Mouse (Mus musculus) WW6 (cell line): ENCODE measurements around the gene Slk.
"Not testable (repeated sequence)": the region's sequence is repeated elsewhere in the genome, so short reads cannot be mapped to it uniquely, and the experiment has no call there.

Source experiments
- DNase-seq: peaks from one replicate; pipeline ENCODE4 v3.0.0-alpha.2; 2013; ENCODE audit warnings: low read depth, low spot score

The Slk gene

GRCm38 (mm10) chr19:47570042-47570441 is 9.4 kb upstream of the Slk start:
- DNase-seq, result no peak

DNA sequence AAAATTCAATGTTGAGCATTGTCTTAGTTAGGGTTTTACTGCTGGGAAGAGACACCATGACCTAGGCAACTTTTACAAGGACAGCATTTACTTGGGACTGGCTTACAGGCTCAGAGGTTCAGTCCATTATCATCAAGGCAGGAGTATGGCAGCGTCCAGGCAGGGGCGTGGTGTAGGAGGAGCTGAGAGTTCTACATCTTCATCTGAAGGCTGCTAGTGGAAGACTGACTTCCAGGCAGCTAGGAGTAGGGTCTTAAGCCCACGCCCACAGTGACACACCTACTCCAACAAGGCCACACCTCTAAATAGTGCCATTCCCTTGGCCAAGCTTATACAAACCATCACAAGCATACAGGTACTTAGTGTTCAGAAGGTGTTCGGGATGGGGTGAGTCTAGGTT is 7.5 kb upstream of the Slk start:
- not testable (repeated sequence) for DNase-seq

- DNase-seq, result no peak
Observed at GRCm38 (mm10) chr19:47573718-47574117, 5.8 kb upstream of the Slk start.

DNA sequence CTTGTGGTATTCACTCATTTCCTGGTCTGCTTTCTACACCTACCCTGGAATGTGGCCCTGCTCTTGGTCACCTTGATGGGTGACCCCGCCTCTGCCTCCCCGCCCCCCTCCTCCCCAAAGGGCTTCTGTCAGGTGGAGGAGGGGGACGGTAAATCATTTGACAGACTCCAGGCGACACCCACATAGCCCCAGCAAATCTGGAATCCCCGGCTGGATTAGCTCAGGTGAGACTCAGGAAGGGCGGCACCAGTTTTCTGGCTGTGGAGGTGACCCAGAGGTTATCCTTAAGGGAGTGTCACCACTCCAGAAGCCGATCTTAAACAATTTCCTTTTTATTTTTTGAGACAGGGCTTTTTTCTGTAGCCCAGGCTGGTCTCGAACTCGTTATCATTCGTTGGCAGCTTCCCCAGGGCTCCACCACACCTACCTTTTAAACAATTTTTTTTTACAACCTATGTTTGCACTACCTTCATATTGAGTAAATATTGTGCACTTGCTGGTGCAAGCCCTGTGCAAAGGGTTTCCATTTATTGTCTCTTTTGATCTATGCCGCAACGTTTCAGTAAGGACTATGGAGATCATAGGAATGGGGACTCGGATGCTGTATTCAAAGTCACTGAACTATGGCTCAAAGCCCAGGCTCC is 775 bp upstream of the Slk start:
- DNase-seq, result no peak

DNA sequence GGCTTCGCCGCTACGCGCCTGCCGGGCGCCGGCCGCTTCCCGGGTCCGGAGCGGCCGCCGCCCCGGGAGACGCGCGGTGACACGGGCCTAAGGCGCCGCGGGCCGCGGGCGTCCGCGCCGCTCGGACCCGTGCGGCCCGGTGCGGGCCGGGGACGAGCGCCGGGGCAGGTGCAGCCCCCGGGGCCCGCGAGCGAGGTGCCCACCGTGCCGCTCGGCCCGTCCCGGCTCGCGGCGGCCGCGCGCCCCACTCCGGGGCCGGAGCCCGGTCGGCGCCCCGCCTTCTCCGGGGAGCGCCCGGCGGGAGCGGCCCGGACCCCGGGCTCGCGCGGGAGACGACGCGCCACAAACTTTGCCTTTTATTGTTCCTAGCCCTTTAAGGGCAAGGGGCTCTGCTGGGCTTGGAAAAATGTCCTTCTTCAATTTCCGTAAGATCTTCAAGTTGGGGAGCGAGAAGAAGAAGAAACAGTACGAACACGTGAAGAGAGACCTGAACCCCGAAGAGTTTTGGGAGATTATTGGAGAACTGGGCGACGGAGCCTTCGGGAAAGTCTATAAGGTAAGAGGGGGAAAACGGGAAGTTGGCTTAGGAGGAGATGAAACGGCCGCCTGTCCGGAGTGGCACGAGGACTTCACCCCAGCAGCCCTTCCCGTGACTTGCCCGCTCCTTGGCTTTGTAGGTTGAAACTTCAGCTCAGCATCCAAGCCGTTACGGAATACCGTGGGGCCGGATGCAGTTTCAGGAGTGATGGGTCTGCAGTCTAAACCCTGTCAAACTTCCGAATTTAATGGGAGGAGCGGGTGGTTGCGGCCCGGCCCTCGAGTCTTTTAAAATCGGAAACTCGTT is 532 bp downstream of the Slk start:
- DNase-seq, result no peak

- no peak for DNase-seq
Observed at GRCm38 (mm10) chr19:47585772-47586171, 6.3 kb downstream of the Slk start.

GRCm38 (mm10) chr19:47587009-47587408 is 7.5 kb downstream of the Slk start:
- DNase-seq, result no peak

GRCm38 (mm10) chr19:47608513-47608912 is 29.0 kb downstream of the Slk start:
- no peak for DNase-seq

DNA sequence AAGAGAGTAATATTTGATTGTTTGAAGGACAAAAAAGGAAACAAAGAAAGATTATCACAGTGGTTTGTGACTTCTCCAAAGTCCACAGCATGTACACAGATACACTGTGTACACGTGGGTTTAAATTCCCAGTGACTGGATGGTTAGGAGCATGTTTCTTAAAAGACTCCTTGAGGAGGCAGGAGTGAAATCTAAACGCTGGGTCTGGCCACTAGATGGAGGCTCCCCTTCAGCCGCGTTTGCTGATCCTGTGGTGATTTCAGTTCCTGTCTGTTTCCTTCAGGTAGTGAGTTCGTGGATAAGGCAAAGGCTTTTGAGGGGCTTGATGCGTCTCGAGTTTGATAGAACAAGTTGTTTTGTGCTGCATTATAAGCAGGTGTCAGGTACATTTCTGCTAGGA is 34.0 kb downstream of the Slk start:
- no peak for DNase-seq

GRCm38 (mm10) chr19:47621478-47621877 is 42.0 kb downstream of the Slk start:
- DNase-seq, result no peak

DNA sequence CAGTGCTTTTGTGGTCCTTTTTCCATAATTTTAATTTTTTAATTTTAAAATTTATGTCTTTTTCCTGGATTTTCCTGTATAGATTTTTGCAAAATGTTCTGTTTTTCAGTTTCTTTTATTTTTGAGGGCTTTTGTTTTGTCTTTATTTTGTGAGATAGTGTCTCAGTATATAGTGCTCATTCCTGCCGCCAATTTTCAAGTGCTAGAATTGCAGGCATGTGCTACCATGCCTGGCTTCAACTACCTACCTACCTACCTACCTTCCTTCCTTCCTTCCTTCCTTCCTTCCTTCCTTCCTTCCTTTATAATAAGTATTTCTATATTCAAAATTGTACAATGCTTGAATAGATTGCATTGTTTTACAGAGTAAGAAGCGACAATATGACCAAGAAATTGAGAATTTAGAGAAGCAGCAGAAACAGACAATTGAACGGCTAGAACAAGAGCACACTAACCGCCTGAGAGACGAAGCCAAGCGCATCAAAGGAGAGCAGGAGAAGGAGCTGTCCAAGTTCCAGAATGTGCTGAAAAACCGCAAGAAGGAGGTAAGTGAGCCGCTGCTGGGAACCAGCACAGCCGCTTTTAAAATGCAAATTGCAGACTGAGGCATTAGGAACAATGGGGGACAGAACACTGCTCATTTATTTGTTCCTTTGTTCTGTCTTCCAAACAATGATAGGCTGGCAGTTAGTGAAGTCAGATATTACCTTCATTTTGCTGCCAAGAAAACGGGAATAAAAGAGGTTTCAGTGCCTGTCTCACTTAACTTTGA is 45.6 kb downstream of the Slk start:
- DNase-seq, result peak; percentile 4

- no peak for DNase-seq
Observed at GRCm38 (mm10) chr19:47627450-47627849, 48.0 kb downstream of the Slk start.

- no peak for DNase-seq
Observed at GRCm38 (mm10) chr19:47629068-47629467, 49.6 kb downstream of the Slk start.

GRCm38 (mm10) chr19:47630381-47630780 is 50.9 kb downstream of the Slk start:
- no peak for DNase-seq

DNA sequence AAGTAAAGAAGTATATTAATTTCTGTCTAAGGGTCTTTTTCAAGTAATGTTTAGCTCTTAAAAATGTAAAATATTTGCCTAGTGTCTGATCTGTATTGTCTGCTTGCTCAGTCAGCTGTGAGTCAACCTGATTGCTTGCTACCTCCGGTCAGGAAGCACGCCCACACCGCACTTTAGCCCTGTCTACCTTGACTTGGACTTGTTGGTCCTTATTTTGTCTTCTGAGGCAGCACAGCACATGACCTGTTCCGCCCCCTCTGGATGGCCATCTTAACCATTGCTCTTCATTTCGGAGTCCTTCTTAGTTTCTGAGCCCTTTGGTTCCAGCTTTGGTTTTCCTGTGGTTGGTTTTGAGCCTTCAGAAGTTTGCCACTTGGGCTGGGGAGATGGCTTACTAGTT is 52.3 kb downstream of the Slk start:
- no peak for DNase-seq

GRCm38 (mm10) chr19:47635380-47635779 is 55.9 kb downstream of the Slk start:
- no peak for DNase-seq

DNA sequence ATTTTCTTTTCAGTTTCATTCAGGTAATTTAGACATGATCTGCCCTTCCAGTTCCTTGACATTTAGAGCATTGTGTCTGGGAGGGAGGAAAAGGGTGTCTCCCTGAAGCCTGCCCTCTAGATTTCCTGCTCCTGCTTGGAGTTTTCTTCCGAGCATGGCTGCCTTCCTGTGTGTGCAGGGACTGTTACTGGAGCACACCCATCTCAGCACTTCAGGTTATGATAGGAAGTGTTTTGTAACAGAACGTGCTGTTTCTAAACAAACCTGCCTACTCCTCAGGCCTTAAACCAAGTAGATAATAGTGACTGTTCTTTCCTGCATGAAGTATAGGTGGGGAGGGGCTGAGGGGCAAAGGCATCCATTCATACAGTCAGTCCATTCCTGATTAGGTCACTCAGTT is 64.4 kb downstream of the Slk start:
- no peak for DNase-seq

DNA sequence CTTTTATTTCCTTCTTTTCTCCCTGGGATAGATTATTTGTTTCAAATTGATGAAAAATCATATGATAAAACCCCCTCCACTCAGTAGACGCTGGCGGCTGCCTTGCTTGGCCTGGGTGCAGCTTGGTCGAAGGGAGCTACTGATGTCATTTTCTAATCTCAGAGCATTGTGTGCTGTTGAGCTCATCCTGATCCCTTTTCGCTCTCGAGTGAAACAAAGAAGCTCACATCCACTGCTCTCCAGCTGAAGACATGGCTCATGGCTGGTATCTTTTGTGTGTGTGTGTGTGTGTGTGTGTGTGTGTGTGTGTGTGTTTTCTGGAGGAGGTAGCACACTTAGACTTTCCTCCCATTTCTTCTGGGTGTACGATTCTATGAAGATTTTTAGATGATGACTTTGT is 66.1 kb downstream of the Slk start:
- no peak for DNase-seq

DNA sequence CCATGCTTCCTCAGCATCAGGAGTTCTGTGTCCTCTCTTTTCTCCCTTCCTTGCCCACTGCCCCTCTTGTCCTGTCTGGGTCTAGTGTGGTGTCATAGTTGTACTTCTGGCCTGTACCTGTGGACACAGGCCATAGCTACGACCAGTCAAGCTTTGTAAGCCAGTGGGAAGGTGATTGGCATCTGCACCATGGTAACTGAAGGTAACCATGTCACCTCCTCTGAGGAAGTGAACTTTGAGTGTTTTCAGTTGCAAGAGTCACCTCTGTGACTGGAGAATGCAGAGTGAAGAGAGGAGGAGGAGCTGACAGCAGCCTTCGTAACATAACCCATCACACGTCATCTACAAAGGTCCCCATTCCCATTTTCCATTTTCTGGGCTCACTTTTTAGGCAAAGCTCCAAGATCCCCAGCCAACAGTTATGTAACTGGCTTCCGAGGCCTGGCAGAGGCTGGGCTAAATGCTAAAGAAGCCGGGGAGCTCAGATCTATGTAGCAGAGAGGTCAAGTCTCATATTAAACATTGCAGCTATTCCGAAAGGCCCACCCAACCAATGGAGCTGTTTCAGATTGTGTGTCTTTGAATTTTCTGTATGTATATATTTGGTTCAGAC is 67.1 kb downstream of the Slk start:
- DNase-seq, result no peak

DNA sequence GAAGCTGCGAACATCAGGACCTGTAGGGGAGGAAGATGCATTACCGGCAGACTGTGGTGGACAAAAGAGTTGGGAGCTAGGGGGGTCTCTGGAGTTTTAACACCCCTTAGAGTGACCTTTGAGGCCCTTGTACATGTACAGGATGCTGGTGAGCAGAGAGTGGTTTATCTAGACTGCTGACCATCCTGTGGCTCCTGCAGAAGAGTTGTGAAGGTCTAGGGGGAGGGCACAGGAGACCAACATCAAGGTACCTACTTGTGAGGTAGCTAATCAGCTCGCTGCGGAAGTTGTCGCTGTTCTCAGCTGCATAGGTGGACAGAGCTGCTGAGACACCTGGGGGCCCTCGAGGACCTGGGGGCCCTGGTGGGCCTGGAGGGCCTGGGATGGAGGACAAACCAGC is 69.6 kb downstream of the Slk start:
- no peak for DNase-seq

DNA sequence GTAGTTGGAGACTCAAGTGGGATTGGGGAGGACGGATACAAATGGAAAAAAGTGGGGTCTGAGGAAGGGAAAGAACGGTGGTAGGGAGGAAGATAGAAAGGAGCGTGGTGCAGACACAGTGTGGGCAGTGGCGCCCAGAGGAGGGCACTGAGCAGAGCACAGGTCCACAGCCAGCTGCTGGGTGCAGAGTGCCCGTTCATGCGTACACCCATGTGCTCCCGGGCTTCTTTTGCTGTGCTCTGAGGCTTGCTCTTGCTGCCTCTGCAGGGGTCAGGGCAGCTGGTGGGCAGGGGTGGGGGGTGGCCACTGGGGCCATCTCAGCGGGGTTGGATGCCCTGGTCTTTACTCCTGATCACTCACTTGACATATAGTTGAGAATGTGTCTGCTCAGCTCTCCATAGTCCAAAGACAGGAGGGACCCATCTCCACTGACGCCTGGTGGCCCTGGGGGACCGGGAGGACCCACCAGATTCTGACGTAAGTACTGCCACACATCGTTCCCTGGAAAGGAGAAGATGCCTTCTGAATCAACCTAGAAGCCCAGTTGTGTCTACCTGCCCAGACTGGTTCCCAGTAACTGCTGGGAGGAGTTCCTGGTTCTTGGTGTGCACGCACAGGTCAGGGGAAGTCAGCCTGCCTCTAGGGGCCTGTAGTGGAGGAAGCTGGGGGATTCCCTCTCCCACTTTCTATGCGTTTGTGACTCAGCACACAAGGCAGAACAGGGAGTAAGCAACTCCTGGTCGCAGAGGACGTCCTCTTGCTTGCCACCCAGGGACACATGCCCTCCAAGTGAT is 71.1 kb downstream of the Slk start:
- DNase-seq, result no peak
